Mouse (Mus musculus) C2C12 (cell line): ENCODE measurements at regions not wholly inside any gene's neighbourhood (a gene's known extent, or its start where the extent isn't known, plus 50 kb on each side); places are given as distances from the start of the nearest gene placed in this dataset.

Experiments used
- CTCF ChIP-seq: IDR thresholded peaks from one replicate; pipeline ENCODE4 v1.5.1; 2011; ENCODE audit not compliant: control insufficient read depth, insufficient read depth, insufficient read length
- FOSL1 ChIP-seq: IDR thresholded peaks from one replicate; pipeline ENCODE4 v1.8.0; 2011; ENCODE audit warnings: mild to moderate bottlenecking, low read length; ENCODE audit not compliant: poor library complexity, insufficient read depth, severe bottlenecking
- MAX ChIP-seq: IDR thresholded peaks from one replicate; pipeline ENCODE4 v1.6.1; 2011; ENCODE audit warnings: mild to moderate bottlenecking, control low read depth
- MYOD1 ChIP-seq: IDR thresholded peaks from one replicate; pipeline ENCODE4 v1.6.1; 2011; ENCODE audit warnings: low read depth; ENCODE audit not compliant: control insufficient read depth, insufficient read length
- MYOG ChIP-seq: IDR thresholded peaks from one replicate; pipeline ENCODE4 v1.6.1; 2011; ENCODE audit not compliant: control insufficient read depth, insufficient read length; ENCODE audit errors: extremely low read depth

- TF ChIP-seq CTCF (no peak), MAX (no peak), FOSL1 (no peak), MYOD1 (no peak), MYOG (no peak)
These were observed 616.1 kb upstream of the A1bg start for GRCm38 (mm10) chr15:61538930-61539329.
